Mouse (Mus musculus) adrenal gland, postnatal 36 days (tissue): Measurements from ENCODE around the gene Inmt. TPM values are rescaled to one million over a fixed set of nuclear protein-coding genes. Genes with fewer than 3 reads are reported as not detected.
"Not testable (repeated sequence)": the region's sequence is repeated elsewhere in the genome, so short reads cannot be mapped to it uniquely, and the experiment has no call there.

ENCODE experiments used
- DNase-seq, 2 experiments: peaks; one replicate each; pipeline ENCODE4 v3.0.0; 2021; ENCODE audit warnings: mixed read lengths in 1 of 2
- long read RNA-seq, 2 experiments: library from polyadenylated mRNA; stranded (forward); transcript quantifications; one replicate each; pipeline ENCODE4 v2.0.0; 2021; ENCODE audit warnings: borderline sequencing depth in 2 of 2
- total RNA-seq, 2 experiments: library from RNA; stranded (reverse); gene quantifications; 2 replicates each; pipeline ENCODE4 v1.2.3; 2021

The Inmt gene
- 10 to 100 TPM in 1 of 2 experiments, 1 to 10 TPM in 1; 8.1 to 10.1 TPM for total RNA-seq
- long read RNA-seq, experiment 1, transcript Inmt-201 (3 exons, 1,077 nt) = major isoform, 5 of 7 reads
- long read RNA-seq, experiment 1, partial matches to known transcripts = 2 of 7 reads
- long read RNA-seq, experiment 1, other reads (novel, unspliced or antisense) = 0 of 7 reads
- long read RNA-seq, experiment 2, partial matches to known transcripts = 1 of 4 reads
- long read RNA-seq, experiment 2, other reads (novel, unspliced or antisense) = 0 of 4 reads

DNA sequence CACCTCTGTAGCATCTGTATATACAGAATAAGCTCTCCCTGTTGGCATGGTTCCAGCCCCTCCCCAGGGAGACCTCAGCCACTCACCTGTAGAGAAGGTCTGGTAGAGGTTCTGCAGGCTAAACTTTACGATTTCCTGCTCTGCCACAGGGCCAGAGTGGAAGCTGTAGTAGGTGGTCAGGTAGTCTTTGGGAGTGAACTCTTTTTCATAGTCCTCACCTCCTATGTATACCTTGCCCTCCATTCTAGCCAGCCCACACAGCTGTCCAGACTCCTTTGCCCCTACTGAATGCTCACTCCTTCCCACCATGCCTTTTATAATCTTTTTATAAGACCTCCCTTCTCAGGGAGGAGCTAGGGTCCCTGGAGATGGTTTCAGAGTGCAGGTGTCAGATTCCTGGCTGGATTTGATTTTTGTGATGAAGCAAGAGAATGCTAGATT is at the start of gene Inmt:
Gene Inmt, minus strand, starts transcription at position 303 of the 441 bp plus-strand sequence.
- DNase-seq = no peak

DNA sequence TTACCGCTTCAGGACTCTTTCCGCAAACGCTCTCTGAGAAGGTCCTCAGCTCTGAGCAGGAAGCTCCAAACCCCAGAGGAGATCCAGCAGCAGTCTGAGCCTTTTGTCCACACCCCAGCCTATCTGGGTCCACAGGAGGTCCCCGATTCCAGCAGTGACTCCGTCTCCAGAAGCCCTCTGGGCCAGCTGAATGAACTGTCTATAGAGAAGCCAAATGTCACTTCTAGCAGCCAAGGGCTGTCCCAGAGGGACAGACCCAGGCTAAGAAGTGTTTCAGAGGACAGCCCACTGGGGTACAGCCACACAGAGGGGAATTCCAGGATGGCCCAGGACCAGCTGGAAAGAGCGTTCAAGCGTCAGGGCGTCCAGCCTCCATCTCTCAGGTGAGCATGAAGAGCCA is 49.1 kb upstream of the Inmt start:
- DNase-seq = no peak

DNA sequence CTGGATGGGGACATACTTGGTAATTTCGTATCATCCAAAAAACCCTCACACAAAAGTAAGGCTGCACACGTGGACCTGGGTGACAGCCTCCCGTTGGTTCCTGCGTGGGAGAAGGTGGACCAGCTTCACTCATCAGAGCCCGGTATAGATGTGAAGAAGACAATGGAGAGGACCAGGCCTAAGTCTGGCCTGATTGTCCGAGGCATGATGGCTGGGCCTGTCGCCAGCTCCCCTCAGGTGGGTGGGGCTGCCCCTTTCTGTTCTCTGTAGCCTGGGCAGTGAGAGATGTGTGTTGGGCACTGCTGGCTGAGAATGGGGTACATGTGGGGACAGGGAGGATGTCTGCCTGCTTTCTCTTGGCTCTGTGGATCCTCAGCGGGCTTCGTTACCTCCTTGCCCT is 43.4 kb upstream of the Inmt start:
- no peak for DNase-seq

- DNase-seq = peak in 1 of 2 experiments; percentile 40
Measured at GRCm38 (mm10) chr6:55214541-55214940, 39.7 kb upstream of the Inmt start.

GRCm38 (mm10) chr6:55210423-55211365 is 35.9 kb upstream of the Inmt start:
- DNase-seq = no peak

DNA sequence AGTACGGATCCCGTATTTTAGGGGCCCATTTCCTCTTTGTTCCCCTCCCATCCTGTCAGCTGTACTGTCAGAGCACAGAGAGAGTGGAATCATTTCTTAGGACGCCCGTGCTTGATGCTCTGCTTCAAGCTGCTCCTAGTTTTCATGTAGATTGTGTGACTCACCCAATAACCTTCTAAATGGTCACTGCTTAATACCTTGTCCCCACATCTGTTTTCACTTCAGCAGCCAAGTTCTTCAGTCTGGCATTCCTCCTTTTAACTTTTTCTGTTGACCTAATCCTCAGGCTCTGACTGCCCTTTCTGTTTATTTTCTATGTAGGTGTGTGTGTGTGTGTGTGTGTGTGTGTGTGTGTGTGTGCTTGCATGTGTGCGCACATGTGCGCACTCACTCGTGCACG is 32.9 kb upstream of the Inmt start:
- DNase-seq = no peak

- no peak for DNase-seq
Measured at GRCm38 (mm10) chr6:55203931-55204330, 29.1 kb upstream of the Inmt start.

- DNase-seq = peak; percentile 92 to 93
Measured at GRCm38 (mm10) chr6:55202913-55203910, 28.4 kb upstream of the Inmt start, which contains the start of gene Mindy4. TSS of gene Mindy4 (plus strand) at chr6:55203383.

DNA sequence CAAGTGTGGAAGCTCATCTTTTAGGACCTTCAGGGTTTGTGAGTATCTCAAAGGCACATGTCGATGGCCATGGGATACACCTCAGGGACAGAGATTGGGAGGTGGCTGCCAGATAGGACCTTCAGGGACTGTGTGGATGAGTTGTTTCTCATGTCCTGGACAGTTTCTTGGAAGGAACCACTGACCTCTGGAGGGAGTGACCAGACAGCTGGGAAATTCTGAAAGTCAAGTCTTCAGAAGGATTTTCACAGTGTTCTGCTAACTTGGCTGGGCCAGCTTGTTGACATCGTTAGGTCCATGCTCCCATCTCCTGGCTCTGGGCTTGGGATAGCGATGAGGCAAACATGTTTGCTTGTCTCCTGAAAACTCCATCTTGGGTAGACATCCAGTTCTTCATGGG is 24.2 kb upstream of the Inmt start:
- no peak for DNase-seq

- no peak for DNase-seq
Measured at GRCm38 (mm10) chr6:55193171-55193570, 18.3 kb upstream of the Inmt start.

- no peak for DNase-seq
Measured at GRCm38 (mm10) chr6:55191537-55191936, 16.7 kb upstream of the Inmt start.

GRCm38 (mm10) chr6:55189406-55189805 is 14.6 kb upstream of the Inmt start:
- DNase-seq = no peak

DNA sequence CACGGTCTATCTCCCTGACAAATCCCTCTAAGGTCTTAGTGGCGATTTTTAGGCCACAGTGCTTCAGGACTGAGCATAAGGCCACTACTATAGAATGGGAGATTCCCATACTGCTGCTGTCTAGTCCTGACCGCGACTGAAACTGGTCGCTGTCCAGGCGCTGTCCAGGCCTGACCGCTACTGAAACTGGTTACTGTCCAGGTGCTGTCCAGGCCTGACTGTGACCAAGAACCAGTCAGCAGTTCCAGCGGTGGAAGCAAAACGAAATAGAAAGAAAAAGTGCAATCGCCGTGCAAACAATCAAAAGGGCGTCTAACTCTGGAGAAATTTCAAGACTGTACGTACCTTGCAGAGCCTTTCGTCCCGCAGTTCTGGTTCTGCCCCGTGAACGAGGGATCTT is 13.0 kb upstream of the Inmt start:
- not testable (repeated sequence) for DNase-seq

DNA sequence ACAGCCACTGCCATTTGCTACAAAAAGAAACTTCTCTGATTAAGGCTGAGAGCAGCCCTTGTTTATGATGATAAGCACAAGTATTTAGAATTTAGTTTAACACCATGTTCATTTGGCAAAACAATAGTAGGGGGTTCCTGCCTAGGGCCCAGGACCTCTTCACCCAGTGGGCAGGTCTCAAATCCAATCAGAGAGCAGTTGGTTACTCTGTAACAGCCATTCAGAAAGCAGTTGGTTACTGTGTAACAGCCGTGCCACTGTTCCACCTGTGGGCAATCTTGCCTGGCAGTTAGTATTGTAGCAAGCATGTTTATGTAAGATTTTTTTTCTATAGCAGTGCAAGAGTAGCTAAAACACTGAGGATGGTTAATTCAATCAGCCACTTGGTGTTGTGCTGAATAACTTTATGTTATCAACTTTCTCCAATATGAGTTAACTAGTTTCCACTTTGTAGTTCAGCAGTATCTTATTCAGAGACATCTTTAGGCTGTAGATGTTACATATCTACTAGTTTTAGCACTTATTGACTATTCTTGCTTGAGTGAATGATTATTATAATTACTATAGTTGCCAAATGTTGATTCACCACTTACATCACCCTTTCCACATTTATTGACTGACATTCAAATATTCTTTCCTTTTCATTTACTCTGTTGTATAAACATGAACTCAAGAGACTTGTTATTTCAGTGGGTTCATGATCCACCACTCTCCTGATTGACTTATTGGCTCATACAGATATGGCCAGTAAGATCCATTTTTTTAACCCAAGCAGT is 8.0 kb upstream of the Inmt start:
- no peak for DNase-seq

DNA sequence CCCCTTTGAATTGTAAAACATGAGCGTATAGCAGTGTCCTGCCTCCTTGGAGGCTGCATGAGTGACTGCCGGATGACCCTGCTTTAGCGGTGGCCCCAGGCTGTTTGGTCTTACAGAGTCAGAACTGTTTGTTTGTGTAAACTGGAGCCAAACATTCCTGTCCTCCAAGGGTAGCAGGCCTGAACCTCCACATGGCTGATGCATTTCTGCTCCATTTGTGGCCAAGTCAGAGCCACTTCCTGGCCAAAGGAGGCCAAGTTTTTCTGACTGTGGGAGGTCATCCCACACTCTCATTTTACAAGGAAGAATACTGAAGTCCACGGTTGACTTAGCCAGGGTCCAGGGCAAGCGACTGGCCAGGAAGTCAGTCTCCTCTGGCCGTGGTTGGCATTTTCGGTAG is 4.7 kb upstream of the Inmt start:
- no peak for DNase-seq

DNA sequence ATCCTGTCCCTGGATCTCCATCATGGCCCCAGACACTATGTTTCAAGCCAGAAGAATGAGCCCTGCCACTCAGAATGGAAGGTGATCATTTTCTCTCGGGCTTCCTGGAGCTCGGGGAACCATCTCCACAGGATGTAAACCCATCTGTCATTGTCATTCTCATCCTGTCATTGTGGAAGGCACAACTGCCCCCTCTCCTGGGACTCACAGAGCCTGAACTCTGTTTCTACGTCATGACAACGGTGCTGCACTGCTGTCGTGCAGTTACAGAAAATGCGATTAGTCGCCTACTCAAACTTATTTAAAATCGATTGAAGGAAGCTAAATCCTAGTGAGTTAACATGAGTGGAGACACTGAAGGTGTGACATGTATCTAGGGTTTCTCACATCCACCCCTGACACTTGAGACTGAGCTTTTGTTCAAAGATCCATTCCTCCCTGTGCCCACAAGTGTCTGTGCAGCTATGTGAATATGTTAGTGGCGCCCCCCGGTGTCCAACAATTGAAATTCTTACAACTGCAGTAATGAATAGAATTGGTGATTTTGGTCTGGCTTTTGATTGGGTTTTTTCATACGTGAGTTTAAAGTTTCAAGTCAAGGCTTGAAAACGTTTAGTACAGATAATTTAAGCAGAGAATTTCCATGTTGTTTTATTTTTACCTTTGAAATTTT is 2.4 kb upstream of the Inmt start:
- DNase-seq = peak in 1 of 2 experiments; percentile 64

DNA sequence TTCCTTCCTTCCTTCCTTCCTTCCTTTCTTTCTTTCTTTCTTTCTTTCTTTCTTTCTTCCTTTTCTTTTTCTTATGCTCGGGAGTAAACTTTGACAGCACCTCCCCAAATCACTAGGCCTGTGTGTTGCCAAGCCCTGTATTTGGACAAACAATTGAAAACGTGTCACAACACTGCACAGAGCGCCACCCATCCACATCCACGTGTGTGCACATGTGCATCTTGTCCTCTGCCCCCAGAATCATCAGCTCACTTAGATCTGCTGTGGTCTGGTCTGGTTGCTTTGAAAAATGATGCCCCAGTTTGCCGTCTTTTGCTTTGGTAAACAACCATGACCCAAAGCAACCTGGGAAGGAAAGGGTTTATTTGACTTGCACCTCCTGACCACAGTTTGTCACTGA is 1.0 kb upstream of the Inmt start:
- DNase-seq = no peak

DNA sequence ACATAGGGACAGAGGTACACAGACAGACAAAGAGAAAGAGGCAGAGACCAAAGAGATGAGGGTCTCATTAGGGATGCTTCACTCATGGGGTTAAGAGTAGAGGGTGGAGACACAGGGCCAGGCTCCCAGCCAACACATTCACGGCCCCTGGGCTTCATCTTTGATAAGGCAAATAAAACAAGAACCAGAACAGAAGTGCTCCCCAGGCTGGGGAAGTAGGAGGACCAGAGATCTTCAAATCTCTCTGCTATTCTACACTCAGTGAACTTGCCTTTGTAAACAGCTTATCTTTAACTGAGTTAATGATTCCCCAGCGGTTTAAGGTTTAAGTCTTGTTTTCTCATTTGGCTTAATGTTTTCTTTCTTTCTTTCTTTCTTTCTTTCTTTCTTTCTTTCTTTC is 613 bp upstream of the Inmt start:
- no peak for DNase-seq

- no peak for DNase-seq
Measured at GRCm38 (mm10) chr6:55173941-55174349, 898 bp downstream of the Inmt start.

- no peak for DNase-seq
Measured at GRCm38 (mm10) chr6:55173171-55173570, 1.7 kb downstream of the Inmt start.

DNA sequence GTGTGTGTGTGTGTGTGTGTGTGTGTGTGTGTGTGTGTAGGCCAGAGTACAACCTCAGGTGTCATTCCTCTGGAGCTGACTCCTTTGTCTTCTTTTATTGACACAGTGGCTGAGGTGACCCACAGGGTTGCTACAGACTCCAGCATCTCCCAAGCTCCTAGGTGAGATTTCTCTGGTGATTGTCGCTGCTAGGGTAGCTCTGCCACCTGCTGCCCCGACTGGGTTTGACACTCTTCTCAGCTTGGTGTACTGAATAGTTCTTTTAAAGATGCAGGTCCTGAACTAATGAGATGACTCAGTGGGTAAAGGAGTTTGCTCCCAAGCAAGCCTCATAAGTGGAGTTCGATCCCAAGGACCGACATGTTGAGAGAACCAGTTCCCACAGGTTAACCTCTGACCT is 3.2 kb downstream of the Inmt start:
- no peak for DNase-seq
